Mouse (Mus musculus) megakaryocyte-erythroid progenitor cell, adult 5-6 weeks (primary cell): Measurements from ENCODE around the gene Suco. TPM values are rescaled to one million over a fixed set of nuclear protein-coding genes. Genes with fewer than 3 reads are reported as not detected.
A peak's percentile ranks its signal among the peaks of the same experiment; 100 is the strongest.

Experiments used
- ATAC-seq: replicated peaks from 2 replicates; pipeline ENCODE4 v1.8.0; 2016; ENCODE audit warnings: mild to moderate bottlenecking, inconsistent platforms; ENCODE audit not compliant: severe bottlenecking, poor library complexity, low FRiP score, low TSS enrichment
- total RNA-seq, 2 experiments: library from RNA; stranded (forward) in 1 of 2; stranded (reverse) in 1 of 2; fragments of 200-1000, 215-1000 nt in 1 of 2; fragments of >200 nt in 1 of 2; fragmentation: Nextera tagmentation in 1 of 2; gene quantifications; 2 replicates each; pipeline ENCODE4 v1.2.3; 2014 to 2017

The Suco gene
- total RNA-seq, 2 experiments from 2014 or later = 18.0 to 46.6 TPM

GRCm38 (mm10) chr1:161798866-161799265 is 77.6 kb downstream of the Suco start:
- no peak for ATAC-seq

GRCm38 (mm10) chr1:161794447-161795211 is 81.9 kb downstream of the Suco start:
- ATAC-seq = 0 out of 2 replicates have a peak, but pooled peaks have one; percentile 6

- no peak for ATAC-seq
Observed at GRCm38 (mm10) chr1:161793321-161793720, 83.2 kb downstream of the Suco start.

- ATAC-seq = peak; percentile 71
Observed at GRCm38 (mm10) chr1:161792687-161792969, 83.9 kb downstream of the Suco start.

- ATAC-seq = peak; percentile 72
Observed at GRCm38 (mm10) chr1:161791854-161792686, 84.4 kb downstream of the Suco start.

- no peak for ATAC-seq
Observed at GRCm38 (mm10) chr1:161788339-161788738, 88.1 kb downstream of the Suco start, which contains the start of gene Fasl. TSS of gene Fasl (minus strand) at chr1:161788495.

- ATAC-seq = no peak
Observed at GRCm38 (mm10) chr1:161782725-161783124, 93.8 kb downstream of the Suco start.

- no peak for ATAC-seq
Observed at GRCm38 (mm10) chr1:161781594-161781993, 94.9 kb downstream of the Suco start.

- ATAC-seq = no peak
Observed at GRCm38 (mm10) chr1:161779057-161779456, 97.4 kb downstream of the Suco start.

- ATAC-seq = no peak
Observed at GRCm38 (mm10) chr1:161775151-161775550, 101.3 kb downstream of the Suco start.

GRCm38 (mm10) chr1:161771293-161771692 is 105.2 kb downstream of the Suco start:
- no peak for ATAC-seq

GRCm38 (mm10) chr1:161769329-161769728 is 107.2 kb downstream of the Suco start:
- no peak for ATAC-seq

- peak; percentile 76 for ATAC-seq
Observed at GRCm38 (mm10) chr1:161767101-161767524, 109.4 kb downstream of the Suco start.

- peak; percentile 76 for ATAC-seq
Observed at GRCm38 (mm10) chr1:161766656-161767055, 109.8 kb downstream of the Suco start.

Other genes starting within 250 kb of the Suco start
- gene Fasl, start 88.2 kb downstream of the Suco start, total RNA-seq (2014; fragmentation: Nextera tagmentation) = not detected in 2 replicates
- 3.2 TPM in 1 of 2 replicates, not detected in the other for gene Fasl, start 88.2 kb downstream of the Suco start, total RNA-seq (2017)
- gene Pigc, start 92.5 kb upstream of the Suco start, total RNA-seq (2014; fragmentation: Nextera tagmentation) = 4.2 and 9.1 TPM in 2 replicates
- gene Pigc, start 92.5 kb upstream of the Suco start, total RNA-seq (2017) = 10.6 and 12.2 TPM in 2 replicates
- gene 4930558K02Rik, start 103.0 kb upstream of the Suco start, total RNA-seq (2014; fragmentation: Nextera tagmentation) = 1.3 TPM in 1 of 2 replicates, not detected in the other
- not detected in 2 replicates for gene 4930558K02Rik, start 103.0 kb upstream of the Suco start, total RNA-seq (2017)